Mouse (Mus musculus) testis, adult 2 months (tissue): ENCODE data around the gene Jam3.

ENCODE experiments used
- CTCF ChIP-seq: fragments of 200-500 bp; IDR thresholded peaks from 2 replicates; pipeline ENCODE4 v1.5.1; 2012; ENCODE audit warnings: low read depth, mild to moderate bottlenecking, inconsistent platforms, low read length, moderate library complexity; ENCODE audit not compliant: control insufficient read depth, insufficient read depth, insufficient replicate concordance
- POLR2A ChIP-seq: fragments of 200-500 bp; IDR thresholded peaks from 2 replicates; pipeline ENCODE4 v1.6.1; 2012; ENCODE audit warnings: low read depth, mild to moderate bottlenecking, inconsistent platforms, low read length, moderate library complexity; ENCODE audit not compliant: control insufficient read depth

GRCm38 (mm10) chr9:27086256-27086655 lies 69.0 kb downstream of the Jam3 start:
- TF ChIP-seq POLR2A (no peak), CTCF (no peak)
